In the genomic region with DNA sequence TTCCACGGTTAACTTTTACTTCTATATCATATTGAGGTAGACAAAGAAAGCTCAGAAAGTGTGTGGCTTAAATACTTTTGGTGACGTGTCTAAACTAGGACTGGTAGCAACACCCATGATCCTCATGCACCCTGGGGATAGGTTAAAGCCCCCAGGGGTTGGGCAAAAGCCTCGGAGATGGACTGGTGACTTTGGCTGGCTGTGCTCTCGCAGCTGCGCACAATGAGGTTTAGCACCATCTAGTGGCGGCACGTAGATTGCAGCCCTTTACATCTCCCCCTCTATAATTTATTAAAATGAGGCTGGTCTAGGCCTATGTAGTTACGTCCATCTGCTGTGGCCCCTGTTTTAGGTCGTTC, we compare ENCODE assay signal across 8 mouse cellular contexts. TPM values are rescaled to one million over a fixed set of nuclear protein-coding genes. Genes with fewer than 3 reads are reported as not detected.
DNase-seq lines count a peak whose midpoint lies in the region; ATAC-seq and TF ChIP-seq lines count a peak whose summit lies in the region.
"Not testable (repeated sequence)": the region's sequence is repeated elsewhere in the genome, so short reads cannot be mapped to it uniquely, and the experiment has no call there.

No protein-coding gene starts in this region.

- H3K27me3 ChIP-seq in MEL (ENCODE audit: control insufficient read depth in 1 of 2, insufficient read depth in 2 of 2, low read length in 2 of 2); forebrain, embryonic 10.5 days (ENCODE audit: poor library complexity, severe bottlenecking); heart, embryonic 12.5 days (replicated peaks); hindbrain, embryonic 16.5 days (replicated peaks; ENCODE audit: control insufficient read depth, insufficient read depth, low read length); kidney, postnatal 0 days (ENCODE audit: insufficient read depth, low read length); liver, postnatal 0 days (ENCODE audit: insufficient read depth, low read length); midbrain, embryonic 15.5 days (replicated peaks); stomach, embryonic 15.5 days (replicated peaks): not testable (repeated sequence)

- not testable (repeated sequence) for H3K4me1 ChIP-seq in MEL (ENCODE audit: control insufficient read depth in 1 of 2, insufficient read depth in 2 of 2, low read length in 2 of 2); heart, embryonic 12.5 days (replicated peaks); hindbrain, embryonic 16.5 days (ENCODE audit: control insufficient read depth, insufficient read depth, low read depth, low read length); kidney, postnatal 0 days (replicated peaks; ENCODE audit: insufficient read depth, low read length); liver, postnatal 0 days (ENCODE audit: insufficient read depth); midbrain, embryonic 15.5 days; stomach, embryonic 15.5 days
- H3K4me1 ChIP-seq in forebrain, embryonic 10.5 days: peaks cover 10% of the 10 kb centered on the region

- TF ChIP-seq EP300 in MEL (IDR thresholded peaks at IDR 0.05; ENCODE audit: low read depth in 1 of 2, low read length in 2 of 2); liver, postnatal 0 days (IDR thresholded peaks at IDR 0.05; ENCODE audit: low read depth): not testable (repeated sequence)

- peak overlapping the region; percentile 60 for H3K4me2 ChIP-seq in heart, embryonic 12.5 days
- H3K4me2 ChIP-seq in hindbrain, embryonic 16.5 days (ENCODE audit: low read length): peak overlapping the region; percentile 46
- H3K4me2 ChIP-seq in kidney, postnatal 0 days (ENCODE audit: low read length): peak overlapping the region; percentile 49
- H3K4me2 ChIP-seq in liver, postnatal 0 days (ENCODE audit: low read depth, low read length): peak overlapping the region; percentile 63
- peak overlapping the region; percentile 30; the same call in 1 of the 2 replicates for H3K4me2 ChIP-seq in midbrain, embryonic 15.5 days
- peak overlapping the region; percentile 50 for H3K4me2 ChIP-seq in stomach, embryonic 15.5 days

- H3K27ac ChIP-seq in MEL (ENCODE audit: control insufficient read depth, low read depth, low read length); forebrain, embryonic 10.5 days; heart, embryonic 12.5 days (ENCODE audit: poor library complexity, severe bottlenecking); hindbrain, embryonic 16.5 days (ENCODE audit: low read depth, low read length); kidney, postnatal 0 days; liver, postnatal 0 days (ENCODE audit: low read depth); midbrain, embryonic 15.5 days; stomach, embryonic 15.5 days: not testable (repeated sequence)

- peaks cover 0 to 12% of the 10 kb centered on the region in 2 experiments; a peak in 2 of 4 replicates for H3K36me3 ChIP-seq in MEL (ENCODE audit: control insufficient read depth in 1 of 2, insufficient read depth in 2 of 2, low read length in 2 of 2)
- not testable (repeated sequence) for H3K36me3 ChIP-seq in forebrain, embryonic 10.5 days (replicated peaks); heart, embryonic 12.5 days; hindbrain, embryonic 16.5 days (ENCODE audit: control insufficient read depth, insufficient read depth, low read length); kidney, postnatal 0 days (ENCODE audit: insufficient read depth, low read length); liver, postnatal 0 days (replicated peaks; ENCODE audit: insufficient read depth, low read length); midbrain, embryonic 15.5 days (replicated peaks); stomach, embryonic 15.5 days

- TF ChIP-seq CTCF in MEL (IDR thresholded peaks at IDR 0.05 in 2 of 3, conservative IDR thresholded peaks at IDR 0.05 in 1 of 3; ENCODE audit: control insufficient read depth in 1 of 3, insufficient read depth in 1 of 3, low read depth in 2 of 3, low read length in 3 of 3, poor library complexity in 1 of 3, severe bottlenecking in 1 of 3); kidney, postnatal 0 days (IDR thresholded peaks at IDR 0.05; ENCODE audit: low read depth); liver, postnatal 0 days (IDR thresholded peaks at IDR 0.05; ENCODE audit: low read depth): not testable (repeated sequence)

- 0 out of 2 replicates have a peak overlapping the region, but pooled peaks have one; percentile 16 for H3K9ac ChIP-seq in MEL (ENCODE audit: control insufficient read depth, low read depth, low read length, poor library complexity, severe bottlenecking)
- H3K9ac ChIP-seq in heart, embryonic 12.5 days; hindbrain, embryonic 16.5 days (ENCODE audit: low read depth, low read length); kidney, postnatal 0 days (ENCODE audit: low read depth, low read length); liver, postnatal 0 days (replicated peaks); midbrain, embryonic 15.5 days; stomach, embryonic 15.5 days: not testable (repeated sequence)

- TF ChIP-seq POLR2A in MEL (IDR thresholded peaks at IDR 0.05; ENCODE audit: control insufficient read depth in 1 of 2, insufficient read depth in 1 of 2, low read depth in 1 of 2, low read length in 2 of 2, poor library complexity in 1 of 2): not testable (repeated sequence)

- DNase-seq in MEL (ENCODE audit: low read depth, low spot score); forebrain, embryonic 10.5 days (ENCODE audit: extremely low spot score, low spot score); kidney, postnatal 0 days (ENCODE audit: low spot score); liver, postnatal 0 days: not testable (repeated sequence)

- not testable (repeated sequence) for H3K79me2 ChIP-seq in MEL (ENCODE audit: control insufficient read depth, insufficient read depth, low read length, poor library complexity)

- peak overlapping the region; percentile 1 to 16; a peak in 2 of 4 replicates for H3K4me3 ChIP-seq in MEL (ENCODE audit: control insufficient read depth in 1 of 2, insufficient read depth in 1 of 2, low read depth in 2 of 2, low read length in 2 of 2)
- peak overlapping the region; percentile 34; the same call in 1 of the 2 replicates for H3K4me3 ChIP-seq in forebrain, embryonic 10.5 days
- H3K4me3 ChIP-seq in heart, embryonic 12.5 days: peak overlapping the region; percentile 20
- H3K4me3 ChIP-seq in hindbrain, embryonic 16.5 days (ENCODE audit: low read length); kidney, postnatal 0 days (replicated peaks; ENCODE audit: low read depth, low read length); liver, postnatal 0 days (ENCODE audit: low read depth, low read length); midbrain, embryonic 15.5 days: not testable (repeated sequence)
- H3K4me3 ChIP-seq in stomach, embryonic 15.5 days (replicated peaks): peak overlapping the region; percentile 22

- H3K9me3 ChIP-seq in MEL (replicated peaks; ENCODE audit: insufficient read depth, low read length); forebrain, embryonic 10.5 days; heart, embryonic 12.5 days (replicated peaks); hindbrain, embryonic 16.5 days (ENCODE audit: control insufficient read depth, low read length); kidney, postnatal 0 days (replicated peaks; ENCODE audit: low read length); liver, postnatal 0 days (ENCODE audit: low read length); midbrain, embryonic 15.5 days; stomach, embryonic 15.5 days: not testable (repeated sequence)

- not testable (repeated sequence) for ATAC-seq in heart, embryonic 12.5 days (ENCODE audit: insufficient number of reproducible peaks, low FRiP score); hindbrain, embryonic 16.5 days; kidney, postnatal 0 days (replicated peaks; ENCODE audit: low FRiP score, low read depth); midbrain, embryonic 15.5 days (replicated peaks); stomach, embryonic 15.5 days (ENCODE audit: insufficient read depth, low FRiP score, low read depth)
- peak; percentile 64 for ATAC-seq in liver, postnatal 0 days

- not testable (repeated sequence) for TF ChIP-seq RAD21 in MEL (IDR thresholded peaks at IDR 0.05; ENCODE audit: low read depth, low read length)

- WGBS in forebrain, embryonic 10.5 days: 50% methylated on average over 1 of the region's 9 CpGs
- 29% methylated on average over 1 of the region's 9 CpGs for WGBS in heart, embryonic 12.5 days
- WGBS in hindbrain, embryonic 16.5 days: 20% methylated on average over 1 of the region's 9 CpGs
- WGBS in kidney, postnatal 0 days: 14% methylated on average over 1 of the region's 9 CpGs
- WGBS in liver, postnatal 0 days (ENCODE audit: insufficient replicate concordance): 27% methylated on average over 1 of the region's 9 CpGs
- WGBS in midbrain, embryonic 15.5 days: 48% methylated on average over 1 of the region's 9 CpGs
- WGBS in stomach, embryonic 15.5 days: 0% methylated on average over 1 of the region's 9 CpGs

RNA-seq across cellular contexts. Expression of a gene that starts 4.5 kb away (rescaled TPM):
- 2.0 and 2.3 TPM in 2 replicates for total RNA-seq in MEL (2012; rRNA removed)
- polyA plus RNA-seq in MEL (2012; ENCODE audit: insufficient read depth in 1 of 2, insufficient read length in 2 of 2, low read depth in 1 of 2, low replicate concordance in 2 of 2, missing spikeins in 1 of 2): 1 to 10 TPM in 1 of 2 experiments, not detected in 1; 1.4 TPM
- 10.6 and 12.0 TPM in 2 replicates for polyA plus RNA-seq in forebrain, embryonic 10.5 days (2016; fragmentation: Nextera tagmentation; extraction: Ambion mirVana)
- polyA plus RNA-seq in heart, embryonic 12.5 days (2016; fragmentation: Nextera tagmentation; extraction: Ambion mirVana): 8.4 and 8.5 TPM in 2 replicates
- polyA plus RNA-seq in hindbrain, embryonic 16.5 days (2015; fragmentation: Nextera tagmentation; extraction: Ambion mirVana): 12.2 and 14.8 TPM in 2 replicates
- 5.4 and 5.8 TPM in 2 replicates for polyA plus RNA-seq in kidney, postnatal 0 days (2015; fragmentation: Nextera tagmentation; extraction: Ambion mirVana)
- 0.95 and 1.2 TPM in 2 replicates for polyA plus RNA-seq in liver, postnatal 0 days (2015; fragmentation: Nextera tagmentation; extraction: Ambion mirVana)
- 17.6 and 18.0 TPM in 2 replicates for polyA plus RNA-seq in midbrain, embryonic 15.5 days (2015; fragmentation: Nextera tagmentation; extraction: Ambion mirVana)
- 9.4 and 10.3 TPM in 2 replicates for polyA plus RNA-seq in stomach, embryonic 15.5 days (2015; fragmentation: Nextera tagmentation; extraction: Ambion mirVana)

RNA-seq across cellular contexts. Expression of a gene that starts 45.2 kb away (rescaled TPM):
- total RNA-seq in MEL (2012; rRNA removed): 9.7 and 10.6 TPM in 2 replicates
- polyA plus RNA-seq in MEL (2012; ENCODE audit: insufficient read depth in 1 of 2, insufficient read length in 2 of 2, low read depth in 1 of 2, low replicate concordance in 2 of 2, missing spikeins in 1 of 2): 1 to 10 TPM in 1 of 2 experiments, not detected in 1; 4.5 TPM
- polyA plus RNA-seq in forebrain, embryonic 10.5 days (2016; fragmentation: Nextera tagmentation; extraction: Ambion mirVana): 21.3 and 23.1 TPM in 2 replicates
- 13.9 TPM in 2 replicates for polyA plus RNA-seq in heart, embryonic 12.5 days (2016; fragmentation: Nextera tagmentation; extraction: Ambion mirVana)
- 27.0 and 28.9 TPM in 2 replicates for polyA plus RNA-seq in hindbrain, embryonic 16.5 days (2015; fragmentation: Nextera tagmentation; extraction: Ambion mirVana)
- 9.4 and 11.7 TPM in 2 replicates for polyA plus RNA-seq in kidney, postnatal 0 days (2015; fragmentation: Nextera tagmentation; extraction: Ambion mirVana)
- polyA plus RNA-seq in liver, postnatal 0 days (2015; fragmentation: Nextera tagmentation; extraction: Ambion mirVana): 2.4 and 3.0 TPM in 2 replicates
- 36.0 and 38.8 TPM in 2 replicates for polyA plus RNA-seq in midbrain, embryonic 15.5 days (2015; fragmentation: Nextera tagmentation; extraction: Ambion mirVana)
- 18.3 and 20.0 TPM in 2 replicates for polyA plus RNA-seq in stomach, embryonic 15.5 days (2015; fragmentation: Nextera tagmentation; extraction: Ambion mirVana)
